Comparison of ENCODE assay signal across 13 mouse cellular contexts in genomic region chr19:47452682-47453081, GRCm38 (mm10). TPM values are rescaled to one million over a fixed set of nuclear protein-coding genes. Genes with fewer than 3 reads are reported as not detected.
DNase-seq lines count a peak whose midpoint lies in the region; ATAC-seq lines count a peak whose summit lies in the region.
"Had no signal": no experiment of that assay in that cellular context is flagged by ENCODE, and none has a peak within 500 bp of the region (broad histone marks: within the 10 kb centered on the region; RNA-seq: fewer than 3 reads in every experiment).

No protein-coding gene starts in this region.

- no peaks in the 10 kb centered on the region for H3K36me3 ChIP-seq in heart, embryonic 15.5 days
- no peaks in the 10 kb centered on the region for H3K36me3 ChIP-seq in kidney, embryonic 16.5 days (ENCODE audit: insufficient read depth, low read length)
- H3K36me3 ChIP-seq: intestine, embryonic 15.5 days; liver, embryonic 15.5 days; midbrain, embryonic 12.5 days had no signal

- no peak overlapping the region for H3K9ac ChIP-seq in heart, embryonic 15.5 days
- H3K9ac ChIP-seq in kidney, embryonic 16.5 days (replicated peaks; ENCODE audit: low read length), result no peak overlapping the region
- H3K9ac ChIP-seq: intestine, embryonic 15.5 days; liver, embryonic 15.5 days; midbrain, embryonic 12.5 days had no signal

- DNase-seq in ZHBTc4 (ENCODE audit: low read depth, low spot score), result peak; percentile 67
- DNase-seq in gastrocnemius, postnatal 14 days, result peak; percentile 62
- no peak for DNase-seq in cerebellum, adult 8-10 months
- no peak for DNase-seq in frontal cortex, postnatal 36 days (ENCODE audit: low spot score in 2 of 2)
- DNase-seq: right cerebral cortex, postnatal 14 days had no signal

- no peaks in the 10 kb centered on the region for H3K27me3 ChIP-seq in heart, embryonic 15.5 days
- no peaks in the 10 kb centered on the region for H3K27me3 ChIP-seq in kidney, embryonic 16.5 days (ENCODE audit: insufficient read depth, low read length)
- H3K27me3 ChIP-seq: intestine, embryonic 15.5 days; liver, embryonic 15.5 days had no signal

- peak overlapping the region; percentile 44 for H3K27ac ChIP-seq in heart, embryonic 15.5 days
- peak overlapping the region; percentile 9; the same call in 1 of the 2 replicates for H3K27ac ChIP-seq in kidney, embryonic 16.5 days (ENCODE audit: low read length)
- H3K27ac ChIP-seq: intestine, embryonic 15.5 days; liver, embryonic 15.5 days; midbrain, embryonic 12.5 days had no signal

- H3K4me2 ChIP-seq in heart, embryonic 15.5 days, result peak overlapping the region; percentile 6; the same call in 1 of the 2 replicates
- H3K4me2 ChIP-seq in kidney, embryonic 16.5 days (replicated peaks; ENCODE audit: low read depth, low read length), result no peak overlapping the region
- H3K4me2 ChIP-seq: intestine, embryonic 15.5 days; liver, embryonic 15.5 days; midbrain, embryonic 12.5 days had no signal

- ATAC-seq in heart, embryonic 15.5 days (replicated peaks; ENCODE audit: insufficient number of reproducible peaks, insufficient read depth, low FRiP score, low read depth), result no peak
- ATAC-seq in kidney, embryonic 16.5 days (ENCODE audit: low FRiP score, low TSS enrichment), result no peak
- no peak for ATAC-seq in cerebellum, adult (ENCODE audit: insufficient number of reproducible peaks, low FRiP score, low TSS enrichment)
- no peak for ATAC-seq in monocyte, adult 5-6 weeks (replicated peaks; ENCODE audit: insufficient number of reproducible peaks, low FRiP score, low TSS enrichment, poor library complexity, severe bottlenecking)
- ATAC-seq: intestine, embryonic 15.5 days had no signal

- intact Hi-C loops in gastrocnemius, postnatal 14 days (cut with DNase I; ENCODE audit: low total_unique reads), result no loop called here

- H3K4me3 ChIP-seq in heart, embryonic 15.5 days, result no peak overlapping the region
- no peak overlapping the region for H3K4me3 ChIP-seq in kidney, embryonic 16.5 days (ENCODE audit: low read length)
- H3K4me3 ChIP-seq: erythroblast, embryonic 14.5 days; intestine, embryonic 15.5 days; liver, embryonic 15.5 days; midbrain, embryonic 12.5 days had no signal

- 41% methylated on average over 10 of the region's 10 CpGs for WGBS in heart, embryonic 15.5 days
- 75% methylated on average over 10 of the region's 10 CpGs for WGBS in kidney, embryonic 16.5 days

- no peaks in the 10 kb centered on the region for H3K9me3 ChIP-seq in heart, embryonic 15.5 days (replicated peaks)
- no peaks in the 10 kb centered on the region for H3K9me3 ChIP-seq in kidney, embryonic 16.5 days (ENCODE audit: low read length)
- H3K9me3 ChIP-seq: intestine, embryonic 15.5 days; liver, embryonic 15.5 days; midbrain, embryonic 12.5 days had no signal

- peaks cover 96% of the 10 kb centered on the region for H3K4me1 ChIP-seq in heart, embryonic 15.5 days (replicated peaks)
- H3K4me1 ChIP-seq in kidney, embryonic 16.5 days (ENCODE audit: insufficient read depth, low read length), result peaks cover 82% of the 10 kb centered on the region

RNA-seq across cellular contexts. Expression of gene Sh3pxd2a, which starts 11.5 kb away (rescaled TPM):
- total RNA-seq in gastrocnemius, postnatal 14 days (2021), result 10 to 100 TPM; 50.6 to 58.9 TPM
- 5.3 and 7.2 TPM in 2 replicates for polyA plus RNA-seq in heart, embryonic 15.5 days (2015; fragmentation: Nextera tagmentation; extraction: Ambion mirVana)
- polyA plus RNA-seq in kidney, embryonic 16.5 days (2015; fragmentation: Nextera tagmentation; extraction: Ambion mirVana), result 5.0 and 5.5 TPM in 2 replicates
- 2.1 to 3.7 TPM (median 2.6 TPM) in 3 replicates for total RNA-seq in monocyte, adult 5-6 weeks (2017)

Comparison
In these comparisons a context has a peak if more than half of its experiments do, and no peak if none do; other contexts are left out.
1. DNase-seq: peak in ZHBTc4 (single experiment) and gastrocnemius, postnatal 14 days (single experiment); none in cerebellum, adult 8-10 months (single experiment) and frontal cortex, postnatal 36 days (0 of 2).
2. RNA of gene Sh3pxd2a, which starts 11.5 kb away (total RNA-seq): 50.6 to 58.9 TPM in gastrocnemius, postnatal 14 days; 2.1 to 3.7 TPM in monocyte, adult 5-6 weeks; every median in the first group is over 10 times any median in the second.